Mouse (Mus musculus) forebrain, embryonic 13.5 days (tissue): ENCODE measurements at regions not wholly inside any gene's neighbourhood (a gene's known extent, or its start where the extent isn't known, plus 50 kb on each side); places are given as distances from the start of the nearest gene placed in this dataset.

Experiments used
- ATAC-seq: fragments of 200-750 bp; cut with Nextera tagmentation; 2 replicates; pipeline ENCODE4 v1.8.0; 2017
- H3K27ac ChIP-seq: fragments of 300-500 bp; sonication (generic); 2 replicates; pipeline ENCODE4 v1.5.1; 2015; ENCODE audit warnings: inconsistent platforms, mild to moderate bottlenecking, moderate library complexity
- H3K27me3 ChIP-seq: fragments of 300-500 bp; sonication (generic); 2 replicates; pipeline ENCODE4 v1.6.1; 2015; ENCODE audit warnings: mild to moderate bottlenecking, inconsistent platforms
- H3K36me3 ChIP-seq: fragments of 300-500 bp; sonication (generic); 2 replicates; pipeline ENCODE4 v1.6.1; 2015; ENCODE audit warnings: mild to moderate bottlenecking, inconsistent platforms; ENCODE audit not compliant: poor library complexity, severe bottlenecking
- H3K4me1 ChIP-seq: fragments of 300-500 bp; sonication (generic); 2 replicates; pipeline ENCODE4 v1.6.1; 2015; ENCODE audit warnings: inconsistent platforms
- H3K4me2 ChIP-seq: fragments of 300-500 bp; sonication (generic); 2 replicates; pipeline ENCODE4 v1.6.1; 2015; ENCODE audit warnings: inconsistent platforms, mild to moderate bottlenecking, moderate library complexity
- H3K4me3 ChIP-seq: fragments of 300-500 bp; sonication (generic); 2 replicates; pipeline ENCODE4 v1.5.1; 2015; ENCODE audit warnings: mild to moderate bottlenecking, inconsistent platforms
- H3K9ac ChIP-seq: fragments of 300-500 bp; sonication (generic); 2 replicates; pipeline ENCODE4 v1.6.1; 2015; ENCODE audit warnings: mild to moderate bottlenecking, inconsistent platforms
- H3K9me3 ChIP-seq: fragments of 300-500 bp; sonication (generic); replicated peaks from 2 replicates; pipeline ENCODE4 v1.6.1; 2016; ENCODE audit warnings: inconsistent platforms
- WGBS: fragments of 180-500 bp; shearing (Covaris S2); methylation state at CpG from one replicate; pipeline ENCODE4 v1.1.7; 2015; 5-methylcytosine and 5-hydroxymethylcytosine counted together

DNA sequence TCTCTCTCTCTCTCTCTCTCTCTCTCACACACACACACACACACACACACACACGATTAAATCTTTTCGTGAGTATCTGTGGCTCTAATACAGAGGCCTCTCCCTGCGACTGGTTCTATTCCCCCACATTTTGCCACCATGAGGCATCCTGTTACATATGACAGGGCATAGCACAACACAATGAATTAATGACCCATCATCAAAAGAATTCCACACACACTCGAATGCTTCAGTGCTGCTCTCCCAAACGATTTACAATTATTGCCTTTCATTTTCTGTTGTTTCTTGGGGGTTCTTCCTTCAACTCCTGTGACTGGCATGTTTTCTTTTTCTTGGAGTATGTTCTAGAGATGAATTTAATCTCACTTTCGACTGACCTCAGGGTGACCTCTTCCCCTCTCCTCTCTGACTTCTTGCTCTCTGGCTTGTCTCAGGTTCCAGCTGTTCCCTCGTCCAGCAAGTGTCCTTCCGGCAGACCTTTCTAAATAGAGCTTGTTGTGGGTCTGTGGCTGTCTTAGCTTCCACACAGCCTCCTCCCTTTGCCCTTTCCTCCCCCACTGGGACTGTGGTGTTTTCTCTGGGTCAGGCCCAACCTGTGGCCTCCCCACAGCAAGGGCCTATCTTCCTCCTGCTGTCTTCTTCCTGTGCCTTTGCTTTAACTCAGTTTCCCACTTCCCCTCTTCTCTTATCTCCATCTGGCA, 124.1 kb upstream of the Ccdc122 start:
- Histone ChIP-seq H3K4me3 (no peak overlapping the region), H3K4me1 (no peaks in the 10 kb centered on the region), H3K9ac (no peak overlapping the region), H3K27me3 (no peaks in the 10 kb centered on the region), H3K27ac (no peak overlapping the region), H3K9me3 (no peaks in the 10 kb centered on the region), H3K36me3 (no peaks in the 10 kb centered on the region), H3K4me2 (no peak overlapping the region)
- no peak for ATAC-seq
- 57% methylated on average over 8 of the region's 8 CpGs for WGBS

DNA sequence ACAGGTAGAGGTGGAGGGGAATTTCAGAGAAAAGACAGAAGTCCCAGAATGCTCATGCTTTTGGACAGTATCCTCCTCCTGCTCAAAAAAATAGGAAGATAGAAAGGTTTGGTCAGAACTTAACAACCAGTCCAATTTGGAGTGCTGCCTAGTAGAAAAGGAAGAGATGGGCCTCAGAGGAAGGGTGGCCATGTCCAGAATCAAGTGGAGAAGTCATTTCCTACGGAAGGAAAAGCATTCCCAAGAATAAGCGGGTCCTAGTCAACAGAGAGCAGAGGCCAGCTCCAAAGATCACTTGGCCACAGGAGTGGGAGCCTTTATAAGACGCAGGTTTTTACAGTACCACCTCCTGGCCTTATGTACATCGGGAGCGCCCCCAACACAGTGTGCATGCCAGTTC, 125.3 kb upstream of the Ccdc122 start:
- H3K27ac ChIP-seq, result no peak overlapping the region
- H3K36me3 ChIP-seq, result no peaks in the 10 kb centered on the region
- H3K9me3 ChIP-seq, result no peaks in the 10 kb centered on the region
- no peaks in the 10 kb centered on the region for H3K4me1 ChIP-seq
- H3K27me3 ChIP-seq, result no peaks in the 10 kb centered on the region
- no peak overlapping the region for H3K9ac ChIP-seq
- ATAC-seq, result no peak
- H3K4me2 ChIP-seq, result no peak overlapping the region
- 92% methylated on average over 5 of the region's 5 CpGs for WGBS
- no peak overlapping the region for H3K4me3 ChIP-seq

DNA sequence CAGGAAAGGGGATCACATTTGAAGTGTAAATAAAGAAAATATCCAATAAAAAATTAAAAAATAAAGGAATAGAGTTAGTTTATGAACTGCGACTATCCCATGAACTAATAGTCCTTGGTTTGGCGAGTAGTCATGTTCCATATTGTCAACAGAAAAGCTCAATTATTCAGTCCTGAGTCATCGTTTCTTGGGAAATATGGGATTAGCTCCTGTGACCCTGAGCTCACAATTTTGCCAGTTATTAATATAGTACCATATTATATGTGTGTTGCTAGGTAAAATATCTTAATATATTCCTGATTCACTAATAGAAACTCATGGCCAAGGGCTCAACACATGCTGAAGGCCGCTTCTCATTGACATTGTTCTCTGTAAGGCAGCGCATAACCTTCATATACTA, 126.4 kb upstream of the Ccdc122 start:
- Histone ChIP-seq H3K36me3 (no peaks in the 10 kb centered on the region), H3K27me3 (no peaks in the 10 kb centered on the region), H3K4me3 (no peak overlapping the region), H3K27ac (no peak overlapping the region), H3K9me3 (no peaks in the 10 kb centered on the region), H3K4me2 (no peak overlapping the region), H3K9ac (no peak overlapping the region), H3K4me1 (no peaks in the 10 kb centered on the region)
- no peak for ATAC-seq
- 92% methylated on average over 5 of the region's 5 CpGs for WGBS

DNA sequence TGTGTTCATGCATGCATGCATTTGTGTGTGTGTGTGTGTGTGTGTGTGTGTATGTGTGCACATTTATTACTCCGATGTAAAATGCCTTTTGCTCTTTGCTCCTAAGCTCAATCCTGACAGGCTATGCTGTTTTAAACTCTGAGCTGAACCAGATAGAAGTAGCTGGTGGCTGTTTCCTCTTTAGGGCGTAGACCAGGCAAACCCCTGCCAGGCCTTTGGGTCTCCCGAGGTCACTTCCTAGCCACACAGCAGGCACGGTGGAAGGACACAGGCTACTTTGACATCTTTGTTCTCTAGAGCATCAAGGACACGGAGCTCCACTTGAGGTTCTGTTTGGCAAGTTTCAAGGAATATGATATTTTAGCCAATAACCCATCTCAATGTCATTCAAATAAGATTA, 128.6 kb upstream of the Ccdc122 start:
- Histone ChIP-seq H3K4me1 (no peaks in the 10 kb centered on the region), H3K27me3 (no peaks in the 10 kb centered on the region), H3K27ac (no peak overlapping the region), H3K36me3 (no peaks in the 10 kb centered on the region), H3K9me3 (no peaks in the 10 kb centered on the region), H3K9ac (no peak overlapping the region), H3K4me3 (no peak overlapping the region), H3K4me2 (no peak overlapping the region)
- WGBS, result 89% methylated on average over 5 of the region's 5 CpGs
- ATAC-seq, result no peak

GRCm38 (mm10) chr14:76902962-76903757, 133.4 kb upstream of the Ccdc122 start:
- WGBS, result 76% methylated on average over 1 of the region's 1 CpGs
- H3K27me3 ChIP-seq, result no peaks in the 10 kb centered on the region
- no peaks in the 10 kb centered on the region for H3K4me1 ChIP-seq
- no peak overlapping the region for H3K27ac ChIP-seq
- no peak for ATAC-seq
- no peaks in the 10 kb centered on the region for H3K36me3 ChIP-seq
- H3K4me2 ChIP-seq, result no peak overlapping the region
- H3K9ac ChIP-seq, result no peak overlapping the region
- H3K4me3 ChIP-seq, result no peak overlapping the region
- no peaks in the 10 kb centered on the region for H3K9me3 ChIP-seq

- WGBS, result 91% methylated on average over 3 of the region's 3 CpGs
- no peaks in the 10 kb centered on the region for H3K9me3 ChIP-seq
- H3K36me3 ChIP-seq, result no peaks in the 10 kb centered on the region
- H3K27ac ChIP-seq, result no peak overlapping the region
- ATAC-seq, result no peak
- no peak overlapping the region for H3K4me2 ChIP-seq
- no peak overlapping the region for H3K4me3 ChIP-seq
- no peaks in the 10 kb centered on the region for H3K4me1 ChIP-seq
- H3K27me3 ChIP-seq, result no peaks in the 10 kb centered on the region
- H3K9ac ChIP-seq, result no peak overlapping the region
Observed at GRCm38 (mm10) chr14:76901490-76901889, 135.1 kb upstream of the Ccdc122 start.

GRCm38 (mm10) chr14:76899331-76899730, 137.2 kb upstream of the Ccdc122 start:
- Histone ChIP-seq H3K27ac (no peak overlapping the region), H3K4me2 (no peak overlapping the region), H3K27me3 (no peaks in the 10 kb centered on the region), H3K4me1 (no peaks in the 10 kb centered on the region), H3K9me3 (no peaks in the 10 kb centered on the region), H3K36me3 (no peaks in the 10 kb centered on the region), H3K4me3 (no peak overlapping the region), H3K9ac (no peak overlapping the region)
- ATAC-seq, result no peak
- 28% methylated on average over 3 of the region's 3 CpGs for WGBS

DNA sequence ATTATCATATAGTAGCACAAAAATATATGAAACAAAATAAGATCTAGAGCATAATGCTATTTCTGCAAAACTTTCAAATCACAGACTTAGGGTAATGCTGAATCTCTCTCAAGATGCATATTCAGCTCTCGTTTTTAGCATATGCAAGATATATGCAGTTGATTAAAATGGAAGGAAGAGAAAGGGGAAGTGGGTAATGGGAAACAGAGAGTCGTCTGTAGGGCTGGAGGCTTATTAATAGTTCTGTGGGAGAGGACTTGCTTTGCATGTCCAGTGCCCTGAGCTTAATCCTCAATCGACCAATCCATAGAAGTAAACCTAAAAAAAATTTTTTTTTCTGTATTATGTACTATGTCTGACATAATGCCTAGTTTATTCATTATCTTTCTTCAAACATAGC, 148.9 kb upstream of the Ccdc122 start:
- Histone ChIP-seq H3K27me3 (no peaks in the 10 kb centered on the region), H3K4me3 (no peak overlapping the region), H3K27ac (no peak overlapping the region), H3K4me2 (no peak overlapping the region), H3K4me1 (peaks cover 23% of the 10 kb centered on the region), H3K36me3 (no peaks in the 10 kb centered on the region), H3K9ac (no peak overlapping the region), H3K9me3 (no peaks in the 10 kb centered on the region)
- WGBS, result 71% methylated on average over 3 of the region's 3 CpGs
- ATAC-seq, result no peak

DNA sequence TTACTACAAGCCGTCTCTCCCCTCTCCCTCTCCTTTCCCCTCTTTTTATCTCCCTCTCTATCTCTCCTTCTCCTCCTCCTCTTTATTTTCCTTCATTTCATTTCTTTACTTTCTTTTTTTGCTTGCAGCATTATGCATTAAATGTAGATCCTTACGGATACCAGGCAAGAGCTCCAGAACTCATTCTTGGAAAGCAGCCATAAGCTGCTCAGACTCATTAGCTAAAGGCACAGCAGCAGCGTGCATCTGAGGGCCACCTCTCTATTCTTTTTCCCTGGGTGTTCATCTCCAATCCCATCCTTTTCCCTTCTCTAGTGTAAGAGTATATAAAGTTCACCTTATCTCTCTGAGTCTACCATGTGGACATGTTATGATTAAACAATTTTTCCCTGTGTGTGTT, 149.4 kb upstream of the Ccdc122 start:
- ATAC-seq, result no peak
- no peak overlapping the region for H3K9ac ChIP-seq
- H3K4me1 ChIP-seq, result peaks cover 28% of the 10 kb centered on the region
- 50% methylated on average over 3 of the region's 3 CpGs for WGBS
- no peak overlapping the region for H3K4me2 ChIP-seq
- H3K36me3 ChIP-seq, result no peaks in the 10 kb centered on the region
- no peak overlapping the region for H3K4me3 ChIP-seq
- no peak overlapping the region for H3K27ac ChIP-seq
- no peaks in the 10 kb centered on the region for H3K27me3 ChIP-seq
- H3K9me3 ChIP-seq, result no peaks in the 10 kb centered on the region

DNA sequence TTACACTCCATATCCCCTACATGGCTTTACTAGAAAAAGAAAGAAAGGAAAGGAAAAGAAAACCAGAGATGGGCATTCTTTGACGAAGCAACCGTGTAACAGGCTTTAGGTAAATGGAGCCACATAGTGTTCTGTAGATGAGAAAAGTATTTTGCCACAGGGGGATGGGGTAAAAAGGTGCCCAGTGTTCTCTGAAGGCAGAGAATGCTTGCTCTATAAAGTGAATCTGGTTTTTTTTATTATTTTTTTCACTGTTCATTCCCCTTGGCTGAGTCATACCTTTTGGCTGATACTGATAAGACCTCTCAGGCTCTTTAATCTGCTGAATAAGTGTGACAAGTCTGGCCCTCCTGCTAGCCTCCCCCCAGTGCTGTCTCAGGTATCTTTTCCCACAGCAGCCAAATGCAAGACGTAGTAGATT, 153.3 kb upstream of the Ccdc122 start:
- 3% methylated on average over 3 of the region's 3 CpGs for WGBS

GRCm38 (mm10) chr14:76882711-76883171, 153.8 kb upstream of the Ccdc122 start:
- Histone ChIP-seq H3K9ac (no peak overlapping the region), H3K4me1 (peaks cover 32% of the 10 kb centered on the region), H3K27me3 (no peaks in the 10 kb centered on the region), H3K36me3 (no peaks in the 10 kb centered on the region), H3K9me3 (no peaks in the 10 kb centered on the region), H3K4me2 (peak overlapping the region; percentile 40), H3K4me3 (no peak overlapping the region), H3K27ac (peak overlapping the region; percentile 82)
- ATAC-seq, result peak; percentile 91
- WGBS, result 3% methylated on average over 5 of the region's 5 CpGs

More for the DNA sequence above, 153.3 kb upstream of the Ccdc122 start:
- Histone ChIP-seq H3K4me2 (peak overlapping the region; percentile 40), H3K27ac (peak overlapping the region; percentile 82), H3K27me3 (no peaks in the 10 kb centered on the region), H3K9ac (no peak overlapping the region), H3K36me3 (no peaks in the 10 kb centered on the region), H3K9me3 (no peaks in the 10 kb centered on the region), H3K4me3 (no peak overlapping the region), H3K4me1 (peaks cover 32% of the 10 kb centered on the region)
- peak; percentile 49 for ATAC-seq

DNA sequence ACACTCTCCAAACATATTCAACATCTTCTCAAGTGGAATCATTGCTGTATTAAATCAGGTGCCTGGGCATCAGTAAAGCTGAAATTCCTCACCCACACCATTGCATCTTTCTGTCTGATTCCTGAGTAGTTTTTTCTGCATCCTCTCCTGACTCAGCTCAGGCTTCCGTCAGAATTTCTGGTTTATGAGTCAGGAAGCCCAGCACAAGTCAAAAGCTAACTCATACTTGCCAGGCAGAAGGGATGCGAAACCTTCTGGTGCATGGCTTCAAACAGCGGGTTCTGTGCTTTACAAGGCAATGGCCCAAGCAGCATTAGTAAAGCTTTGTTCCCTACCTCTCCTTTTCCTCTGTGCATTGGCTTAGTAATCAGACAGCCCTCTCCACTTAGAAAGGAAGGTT, 155.7 kb upstream of the Ccdc122 start:
- Histone ChIP-seq H3K27me3 (no peaks in the 10 kb centered on the region), H3K4me1 (peaks cover 32% of the 10 kb centered on the region), H3K4me3 (no peak overlapping the region), H3K36me3 (no peaks in the 10 kb centered on the region), H3K4me2 (no peak overlapping the region), H3K9ac (no peak overlapping the region), H3K27ac (no peak overlapping the region), H3K9me3 (no peaks in the 10 kb centered on the region)
- no peak for ATAC-seq
- 91% methylated on average over 3 of the region's 3 CpGs for WGBS
